Mouse (Mus musculus) kidney, postnatal 25 days (tissue): Measurements from ENCODE around the gene Gpr55.
A peak's percentile ranks its signal among the peaks of the same experiment; 100 is the strongest.

Source experiments
- DNase-seq, 2 experiments: peaks; one replicate each; pipeline ENCODE4 v3.0.0; 2021; ENCODE audit warnings: mixed read lengths in 2 of 2

Gpr55 gene

DNA sequence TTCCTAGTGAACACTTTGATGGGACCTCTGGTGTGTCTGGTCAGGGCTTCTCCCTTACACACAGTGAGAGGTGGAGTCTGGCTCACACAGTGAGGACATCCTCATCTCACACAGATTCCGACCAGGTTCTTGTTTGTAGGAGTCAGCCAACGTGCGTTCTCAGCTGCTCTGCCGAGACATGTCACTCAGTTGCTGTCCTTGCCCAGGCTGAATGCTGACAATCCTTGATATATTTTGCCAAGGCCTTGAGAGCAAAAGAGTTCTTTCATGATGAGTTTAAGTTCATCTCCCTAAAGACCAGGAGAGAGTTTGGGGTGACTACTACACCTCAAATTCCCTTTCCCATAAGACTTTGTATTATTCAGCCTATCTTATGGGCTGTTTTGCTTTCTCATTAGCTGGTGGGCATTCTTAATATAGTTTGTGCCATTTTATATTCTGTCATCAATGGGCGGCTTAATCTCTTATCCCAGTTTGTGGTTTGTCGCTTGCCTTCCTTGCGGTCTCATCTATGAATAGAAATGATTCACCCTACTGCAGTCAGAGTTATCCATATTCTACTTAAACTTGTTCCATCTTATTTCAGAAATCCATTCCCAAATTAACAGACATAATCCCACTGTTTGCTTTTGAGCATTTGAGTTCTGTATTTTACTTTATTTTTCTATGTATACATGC lies 47.6 kb downstream of the Gpr55 start:
- DNase-seq: no peak

GRCm38 (mm10) chr1:85908754-85909590 lies 51.8 kb downstream of the Gpr55 start:
- DNase-seq: no peak

- no peak for DNase-seq
These were observed 53.9 kb downstream of the Gpr55 start for GRCm38 (mm10) chr1:85906892-85907291.

GRCm38 (mm10) chr1:85902108-85902561 lies 58.7 kb downstream of the Gpr55 start:
- DNase-seq: peak; percentile 41 to 59

GRCm38 (mm10) chr1:85901516-85902107 lies 59.2 kb downstream of the Gpr55 start:
- DNase-seq: no peak

- DNase-seq: no peak
These were observed 60.1 kb downstream of the Gpr55 start for GRCm38 (mm10) chr1:85900521-85901333.

- no peak for DNase-seq
These were observed 61.4 kb downstream of the Gpr55 start for GRCm38 (mm10) chr1:85899388-85899761.

DNA sequence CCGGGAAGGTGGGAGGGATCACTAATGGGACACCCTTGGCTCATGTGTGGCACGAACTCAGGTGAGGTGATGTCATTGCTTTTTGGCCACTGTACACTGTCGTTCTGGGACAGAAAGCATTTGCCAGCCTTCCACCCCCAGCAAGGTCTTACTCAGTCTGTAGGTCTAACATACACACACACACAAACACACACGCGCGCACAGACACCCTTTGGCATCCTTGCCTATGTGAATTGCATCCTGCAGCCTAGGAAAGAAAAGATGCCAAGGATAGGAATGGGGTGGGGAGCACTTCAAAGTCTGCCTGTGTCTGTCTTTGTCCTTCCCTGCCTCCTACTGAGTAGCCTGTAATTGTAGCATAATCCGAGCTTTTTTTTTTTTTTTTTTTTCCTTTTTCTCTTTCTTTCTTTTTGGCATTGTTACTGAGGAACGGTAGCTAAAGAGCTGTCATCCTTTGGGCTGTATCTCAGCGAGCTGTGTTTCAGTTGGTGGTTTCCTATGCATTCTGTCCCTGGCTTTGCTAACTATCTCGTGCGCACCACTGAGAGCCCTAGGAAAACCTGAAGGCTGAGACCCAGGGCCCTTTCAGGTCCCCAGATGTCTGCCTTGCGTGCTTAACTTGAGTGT lies 61.9 kb downstream of the Gpr55 start:
- no peak for DNase-seq

- no peak for DNase-seq
These were observed 62.7 kb downstream of the Gpr55 start for GRCm38 (mm10) chr1:85897901-85898760.

DNA sequence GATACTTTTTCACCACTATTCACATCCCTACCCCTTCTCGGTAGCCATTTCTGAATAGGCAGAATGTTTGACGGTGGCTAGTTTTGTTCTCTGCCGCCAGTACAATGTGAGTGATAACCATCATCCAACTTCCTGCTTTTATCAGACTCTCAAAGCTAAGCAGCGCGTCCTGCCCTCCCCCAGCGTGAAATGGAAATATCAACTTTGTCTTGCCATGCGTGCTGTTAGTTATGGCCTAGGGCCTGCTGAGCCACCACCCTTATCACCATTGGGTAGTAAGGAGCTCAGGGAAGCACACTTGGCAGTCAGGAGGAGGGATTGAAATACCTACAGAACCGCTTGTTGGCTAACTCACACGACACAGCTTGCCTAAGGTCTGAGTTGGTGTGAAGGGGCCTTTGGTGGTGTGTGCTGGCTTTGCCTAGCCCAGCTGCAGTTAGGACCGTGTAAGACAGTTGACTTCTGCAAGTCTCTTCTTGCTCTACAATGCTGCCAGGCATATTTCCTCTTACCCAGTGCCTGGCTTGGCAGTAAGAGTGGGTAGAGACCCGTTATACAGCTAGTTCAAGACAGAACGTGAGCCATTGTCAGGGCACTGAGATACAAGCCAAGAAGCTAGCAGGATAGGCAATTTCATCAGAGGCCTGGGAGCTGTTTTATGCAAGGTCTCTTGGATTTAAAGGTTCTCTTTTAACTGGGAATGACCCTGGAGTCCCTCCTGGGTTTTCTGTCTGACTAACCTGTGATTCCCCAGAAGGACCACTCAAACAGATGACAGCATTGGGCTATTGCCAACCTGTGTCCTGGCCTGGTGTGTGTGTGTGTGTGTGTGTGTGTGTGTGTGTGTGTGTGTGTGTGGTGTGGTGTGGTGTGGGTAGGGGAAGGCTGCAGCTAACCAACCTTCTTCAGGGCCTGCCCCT lies 63.8 kb downstream of the Gpr55 start:
- DNase-seq: no peak

- no peak for DNase-seq
These were observed 64.7 kb downstream of the Gpr55 start for GRCm38 (mm10) chr1:85896110-85896509.

DNA sequence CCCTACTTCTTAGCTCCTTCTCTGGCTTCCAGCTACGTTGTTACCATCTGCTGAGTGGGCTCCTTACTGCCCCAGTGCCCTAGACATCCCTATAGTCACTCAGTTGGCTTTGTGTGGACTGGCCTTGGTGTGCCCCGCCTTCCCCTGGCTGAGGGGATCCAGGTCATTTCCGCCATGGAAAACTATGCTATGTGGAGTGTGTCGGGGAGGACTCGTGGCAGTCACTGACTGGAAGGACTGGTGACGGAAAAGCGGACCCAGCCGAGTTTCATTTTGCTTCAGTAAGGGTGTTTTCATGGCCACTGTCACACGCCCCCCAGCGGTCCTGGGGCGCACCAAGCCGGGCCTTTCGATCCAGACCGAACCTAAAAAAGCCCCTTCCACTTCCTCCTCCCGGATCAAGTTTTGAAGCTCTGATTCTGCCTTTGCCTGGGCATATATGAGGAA lies 65.4 kb downstream of the Gpr55 start:
- DNase-seq: peak; percentile 62 to 76

DNA sequence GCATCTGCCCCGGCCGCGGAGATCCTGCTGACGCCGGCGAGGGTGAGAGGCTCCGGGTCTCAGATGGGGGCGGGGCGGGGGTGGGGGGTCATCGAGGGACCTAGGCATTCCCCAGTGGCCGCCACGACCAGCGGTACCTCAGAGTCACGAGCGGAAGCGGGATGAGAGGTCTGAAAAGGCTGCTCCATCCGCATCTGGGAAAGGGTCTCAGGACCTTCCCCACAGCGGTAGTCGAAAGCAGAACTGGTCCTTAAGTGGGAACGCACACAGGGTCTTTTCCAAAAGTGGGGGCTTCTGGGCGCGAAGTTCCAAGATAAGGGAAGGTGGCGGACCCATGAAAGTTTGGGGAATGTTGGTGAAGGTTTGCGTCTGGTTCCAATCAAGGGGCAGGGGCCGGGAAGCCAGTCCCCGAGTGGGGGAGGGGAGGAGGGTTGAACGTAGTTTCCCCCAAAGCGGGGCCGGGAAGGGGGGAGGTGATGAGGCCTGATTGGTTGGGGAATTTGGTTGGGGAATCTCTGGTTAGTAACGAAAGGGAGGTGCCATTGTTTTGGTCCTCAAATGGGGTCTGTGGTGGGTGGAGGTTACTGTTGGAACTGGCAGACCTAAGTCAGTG lies 66.0 kb downstream of the Gpr55 start:
- DNase-seq: peak in 1 of 2 experiments; percentile 25

GRCm38 (mm10) chr1:85894231-85894747 lies 66.5 kb downstream of the Gpr55 start, which contains the start of gene Itm2c:
Gene Itm2c, plus strand, starts transcription at chr1:85894281.
- peak; percentile 92 to 93 for DNase-seq
